Mouse (Mus musculus): ENCODE measurements around the gene Mrgprx1.

DNA sequence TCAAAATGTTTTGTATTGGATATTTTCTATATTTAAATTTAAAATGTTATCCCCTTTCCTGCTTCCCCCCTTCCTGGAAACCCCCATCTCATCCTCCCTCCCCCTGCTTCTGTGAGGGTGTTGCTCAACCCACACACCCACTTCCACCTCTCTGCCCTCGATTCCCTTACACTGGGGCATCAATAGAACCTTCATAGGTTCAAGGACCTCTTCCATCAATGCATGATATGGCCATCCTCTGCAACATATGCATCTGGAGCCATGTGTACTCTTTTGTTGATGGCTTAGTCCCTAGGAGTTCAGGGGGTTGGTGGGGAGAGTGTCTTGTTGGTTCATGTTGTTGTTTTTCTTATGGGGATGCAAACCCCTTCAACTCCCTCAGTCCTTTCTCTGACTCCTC, 45.4 kb downstream of the Mrgprx1 start, which contains the start of gene Mrgpra4:
- TF ChIP-seq CTCF (IDR thresholded peaks at IDR 0.05; ENCODE audit: borderline replicate concordance, control insufficient read depth, extremely low read depth, insufficient read depth, low read length, poor library complexity) = no peak
- no peak for TF ChIP-seq POLR2A (IDR thresholded peaks at IDR 0.05; ENCODE audit: control insufficient read depth, extremely low read depth, insufficient read depth, low read length, poor library complexity)
